Mouse (Mus musculus): ENCODE results near the gene Btf3l4. TPM values are rescaled to one million over a fixed set of nuclear protein-coding genes. Genes with fewer than 3 reads are reported as not detected.

The Btf3l4 gene
- polyA plus RNA-seq, 1 experiment from 2014 or later, result 211 TPM

Other genes with a start within 250 kb of the Btf3l4 start
- 19.3 and 21.6 TPM in 2 replicates for gene Cc2d1b, start 213.7 kb downstream of the Btf3l4 start, polyA plus RNA-seq (2015; fragmentation: Nextera tagmentation; extraction: Ambion mirVana)
- gene 3110021N24Rik, start 114.0 kb downstream of the Btf3l4 start, polyA plus RNA-seq (2015; fragmentation: Nextera tagmentation; extraction: Ambion mirVana), result 1.1 and 1.6 TPM in 2 replicates
- 5.8 and 6.6 TPM in 2 replicates for gene Zfyve9, start 52.8 kb downstream of the Btf3l4 start, polyA plus RNA-seq (2015; fragmentation: Nextera tagmentation; extraction: Ambion mirVana)
- gene Txndc12, start 987 bp upstream of the Btf3l4 start, polyA plus RNA-seq (2015; fragmentation: Nextera tagmentation; extraction: Ambion mirVana), result 81.9 and 90.5 TPM in 2 replicates
- 33.7 and 34.6 TPM in 2 replicates for gene Kti12, start 14.2 kb upstream of the Btf3l4 start, polyA plus RNA-seq (2015; fragmentation: Nextera tagmentation; extraction: Ambion mirVana)
- 0.78 and 2.0 TPM in 2 replicates for gene A730015C16Rik, start 15.0 kb upstream of the Btf3l4 start, polyA plus RNA-seq (2015; fragmentation: Nextera tagmentation; extraction: Ambion mirVana)
- 84.7 and 116 TPM in 2 replicates for gene Rab3b, start 45.4 kb upstream of the Btf3l4 start, polyA plus RNA-seq (2015; fragmentation: Nextera tagmentation; extraction: Ambion mirVana)
- 84.6 and 88.8 TPM in 2 replicates for gene Nrd1, start 167.0 kb upstream of the Btf3l4 start, polyA plus RNA-seq (2015; fragmentation: Nextera tagmentation; extraction: Ambion mirVana)

Data from forebrain, embryonic 16.5 days (tissue).